Mouse (Mus musculus) left cerebral cortex, adult 8-10 months (tissue): Measurements from ENCODE around the gene Rcan3. TPM values are rescaled to one million over a fixed set of nuclear protein-coding genes. Genes with fewer than 3 reads are reported as not detected.

Source experiments
- DNase-seq, 2 experiments: peaks; one replicate each; pipeline ENCODE4 v3.0.0; 2022; ENCODE audit warnings: low spot score in 2 of 2
- total RNA-seq, 4 experiments: library from RNA; stranded (reverse); gene quantifications; 2 replicates each; pipeline ENCODE4 v1.2.4; 2022

The Rcan3 gene
- total RNA-seq: 10 to 100 TPM; 34.1 to 40.4 (median 36.2) TPM

DNA sequence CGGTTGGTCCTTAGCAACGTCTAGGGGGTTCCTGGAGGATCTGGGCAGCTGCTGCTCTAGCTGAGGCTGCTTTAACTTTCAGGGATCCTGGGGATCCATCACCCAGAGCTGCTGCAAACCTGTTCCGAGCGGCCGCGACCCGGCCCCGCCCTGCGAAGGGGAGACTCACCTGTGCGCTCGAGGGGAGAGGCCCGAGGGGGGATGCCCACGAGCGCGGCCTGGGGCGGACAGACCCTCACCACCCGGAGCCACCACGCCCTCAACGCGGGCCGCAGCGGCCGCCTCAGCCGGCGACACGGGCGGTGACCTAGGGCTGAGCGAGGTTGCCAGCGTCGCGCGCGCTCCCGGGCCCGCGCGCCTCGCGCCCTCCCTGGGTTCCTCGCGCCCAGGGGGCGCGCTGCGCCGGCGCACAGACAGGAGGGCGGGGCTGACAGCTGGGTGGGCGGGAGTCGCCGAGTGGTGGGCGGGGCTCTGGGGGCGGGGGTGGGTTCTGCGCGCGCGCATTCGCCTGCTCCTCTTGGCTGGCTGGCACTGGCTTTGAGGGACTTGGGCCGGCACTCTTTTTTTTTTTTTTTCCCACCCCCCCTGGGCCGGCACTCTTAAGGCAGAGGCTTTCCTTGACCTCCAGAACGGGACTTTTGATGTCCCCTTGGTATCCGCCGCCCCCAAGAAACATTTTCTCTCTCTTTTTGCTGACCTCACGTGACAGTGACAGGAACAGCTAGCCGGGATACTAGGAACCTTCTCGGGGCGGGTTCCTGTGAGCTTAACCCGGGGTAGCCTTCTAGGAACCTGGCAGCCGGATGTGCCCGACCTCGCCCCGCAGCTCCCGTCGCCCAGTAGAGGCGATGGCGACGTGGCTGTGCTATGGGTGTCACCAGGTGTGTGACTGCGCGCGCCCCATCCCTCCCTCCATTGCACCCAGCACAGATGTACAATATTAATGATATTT is at the start of gene Rcan3:
TSS of gene Rcan3 (minus strand) at position 411 of the 952 bp plus-strand sequence.
- DNase-seq: peak; percentile 34 to 39

DNA sequence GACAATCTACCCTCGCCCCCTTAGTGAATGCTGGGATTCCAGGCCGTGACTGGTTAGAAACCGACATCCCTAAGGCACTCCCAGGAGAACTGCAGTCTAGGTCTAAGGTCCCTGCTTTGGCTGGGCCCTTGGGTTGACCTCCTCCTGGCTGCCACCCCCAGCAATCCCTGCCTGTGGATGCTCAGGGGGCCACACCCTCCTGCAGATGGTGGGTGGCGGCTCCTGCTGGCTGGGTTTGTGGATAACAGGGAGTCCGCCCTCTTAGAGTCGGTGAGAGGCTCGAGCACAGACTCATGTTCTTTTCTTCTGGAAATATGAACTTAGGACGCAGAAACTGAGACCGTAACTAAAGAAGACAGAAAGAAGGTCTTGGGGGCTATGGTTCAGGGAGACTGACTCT is 46.7 kb upstream of the Rcan3 start:
- DNase-seq: no peak

DNA sequence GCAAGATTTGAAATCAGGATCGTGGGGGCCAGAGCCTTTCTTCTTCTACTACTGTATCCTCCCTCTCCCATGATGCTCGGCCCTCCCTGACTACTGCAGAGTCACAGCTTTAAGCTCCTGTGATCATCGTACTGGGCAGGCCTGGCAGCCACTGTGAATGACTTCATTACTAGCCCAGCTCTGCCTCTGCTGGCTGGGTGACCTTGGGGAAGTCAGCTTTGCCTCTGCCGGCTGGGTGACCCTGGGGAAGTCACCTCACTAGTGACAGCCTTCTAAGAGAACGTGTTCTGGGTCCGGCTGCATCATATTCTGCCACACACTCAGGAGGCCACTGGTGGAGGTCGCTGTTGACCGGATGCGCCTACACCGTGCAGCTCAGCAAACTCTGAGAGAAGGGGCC is 44.2 kb upstream of the Rcan3 start:
- DNase-seq: no peak

DNA sequence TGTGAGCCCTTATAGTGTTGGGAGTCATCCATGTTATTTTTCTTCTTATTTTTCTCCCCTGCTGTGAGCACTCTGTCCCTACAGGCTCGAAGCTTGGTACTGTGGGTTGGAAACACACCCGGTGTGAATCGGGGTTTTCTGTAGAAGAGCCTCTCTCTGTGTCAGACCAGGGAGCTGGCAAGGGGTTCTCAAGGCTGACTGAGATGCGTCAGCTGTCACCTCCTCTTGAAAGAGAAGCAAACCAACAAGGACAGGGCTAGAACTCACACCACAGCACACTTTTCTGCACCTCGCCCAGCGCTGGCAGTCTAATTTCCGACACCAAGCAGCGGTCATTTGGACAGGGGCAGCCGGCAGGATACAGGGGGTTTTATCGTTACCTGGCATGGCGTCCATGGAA is 29.8 kb upstream of the Rcan3 start:
- DNase-seq: no peak

DNA sequence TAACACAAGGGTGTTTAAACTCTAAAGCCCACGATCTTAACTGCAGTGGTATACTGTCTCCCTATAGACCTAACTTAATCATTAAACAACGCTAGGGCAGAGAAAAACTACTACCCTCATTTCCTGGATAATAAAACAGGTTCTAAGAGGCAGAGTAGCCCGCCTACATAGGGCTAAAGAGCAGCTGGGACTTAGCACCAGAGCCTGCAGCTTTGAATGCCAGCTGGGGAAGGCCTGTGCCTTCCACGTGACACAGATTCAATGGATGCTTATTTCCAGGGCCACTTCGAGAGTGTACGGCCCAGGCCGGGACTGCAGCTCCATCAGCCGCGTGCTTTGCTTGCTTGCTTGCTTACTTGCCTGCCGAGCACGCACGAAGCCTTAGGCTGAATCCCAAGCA is 19.9 kb upstream of the Rcan3 start:
- DNase-seq: no peak

DNA sequence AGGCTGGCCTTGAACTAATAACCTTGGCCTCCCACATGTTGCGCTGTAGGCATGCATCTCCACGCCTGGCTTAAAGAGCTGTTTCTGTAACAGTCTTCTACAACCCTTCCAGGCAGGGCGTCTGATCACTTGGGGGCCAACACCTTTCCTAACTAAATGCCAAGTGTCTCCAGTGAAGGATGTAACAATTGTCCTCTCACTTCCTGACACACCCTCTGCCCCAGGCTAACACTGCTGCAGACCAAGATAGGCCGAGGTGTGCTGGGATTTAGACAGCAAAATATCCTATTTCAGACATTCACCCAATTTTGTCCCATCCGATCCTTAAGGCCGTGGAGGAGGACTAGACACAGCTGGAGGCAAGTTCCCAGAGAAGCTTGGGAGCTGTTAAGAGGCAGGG is 19.5 kb upstream of the Rcan3 start:
- no peak for DNase-seq

DNA sequence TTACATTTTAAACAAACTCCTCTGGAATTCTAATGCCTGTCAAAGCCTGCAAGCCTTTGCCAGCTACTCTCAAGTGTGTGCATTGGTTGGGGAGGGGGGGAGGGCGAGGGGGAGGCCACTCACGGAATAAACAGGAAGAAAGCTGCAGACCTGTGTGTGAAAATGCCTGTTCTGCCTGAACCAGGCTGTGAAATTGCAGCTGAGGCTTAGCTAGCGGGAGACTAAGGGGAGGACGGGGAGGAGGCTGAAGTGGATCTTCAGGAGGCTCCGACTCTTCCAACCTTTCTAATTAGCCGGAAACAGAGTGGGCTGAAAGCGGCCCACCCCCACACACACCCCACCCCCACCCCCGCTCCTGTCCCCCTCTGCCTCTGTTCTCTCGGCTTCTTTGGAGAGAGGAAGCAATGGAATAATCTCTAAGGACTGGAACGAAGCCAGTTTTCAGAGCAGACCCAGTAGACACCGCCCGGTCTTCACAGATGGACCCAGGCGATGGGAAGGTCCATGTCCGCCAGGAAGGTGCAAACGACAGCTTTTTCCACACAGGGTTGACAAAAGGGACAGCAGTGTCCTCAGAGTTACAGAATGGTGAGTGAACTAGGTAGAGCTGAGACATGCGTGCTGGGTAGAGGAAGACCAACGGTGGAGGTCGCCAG is 17.8 kb upstream of the Rcan3 start:
- no peak for DNase-seq

DNA sequence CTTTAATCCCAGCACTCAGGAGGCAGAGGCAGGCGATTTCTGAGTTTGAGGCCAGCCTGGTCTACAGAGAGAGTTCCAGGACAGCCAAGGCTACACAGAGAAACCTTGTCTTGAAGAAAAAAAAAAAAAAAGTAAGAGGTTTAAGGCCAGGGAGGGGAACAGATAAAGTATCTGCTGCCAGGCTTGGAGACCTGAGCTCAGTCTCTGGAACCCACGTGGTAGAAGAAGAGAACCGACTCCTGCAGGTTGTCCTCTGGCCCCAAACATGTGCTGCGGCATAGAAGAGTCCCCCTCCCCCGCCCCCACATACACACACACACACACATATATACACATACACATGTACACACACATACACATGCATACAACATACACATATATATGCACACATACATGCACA is 8.8 kb upstream of the Rcan3 start:
- no peak for DNase-seq

DNA sequence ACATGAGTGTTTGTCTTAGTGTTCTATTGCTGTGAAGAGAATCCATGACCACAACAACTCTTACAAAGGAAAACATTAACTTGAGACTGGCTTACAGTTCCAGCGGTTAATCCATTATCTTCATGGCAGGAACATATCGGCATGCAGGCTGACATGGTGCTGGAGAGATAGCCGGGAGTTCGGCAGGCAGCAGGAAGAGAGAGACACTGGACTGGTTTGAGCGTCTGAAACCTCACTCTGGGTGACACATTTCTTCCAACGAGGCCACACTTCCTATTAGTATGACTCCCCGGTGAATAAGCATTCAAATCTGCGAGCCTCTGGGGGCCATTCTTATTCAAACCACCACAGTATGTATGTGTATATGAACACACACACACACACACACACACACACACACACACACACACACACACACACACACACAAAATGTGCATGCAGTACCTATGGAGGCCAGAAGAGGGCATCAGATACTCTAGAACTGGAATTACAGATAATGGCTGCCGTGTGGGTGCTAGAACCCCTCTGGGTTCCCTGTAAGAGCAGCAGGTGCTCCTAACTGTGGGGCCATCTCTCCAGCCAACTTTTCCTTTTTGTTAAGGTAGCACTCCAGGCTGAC is 6.4 kb upstream of the Rcan3 start:
- DNase-seq: no peak

DNA sequence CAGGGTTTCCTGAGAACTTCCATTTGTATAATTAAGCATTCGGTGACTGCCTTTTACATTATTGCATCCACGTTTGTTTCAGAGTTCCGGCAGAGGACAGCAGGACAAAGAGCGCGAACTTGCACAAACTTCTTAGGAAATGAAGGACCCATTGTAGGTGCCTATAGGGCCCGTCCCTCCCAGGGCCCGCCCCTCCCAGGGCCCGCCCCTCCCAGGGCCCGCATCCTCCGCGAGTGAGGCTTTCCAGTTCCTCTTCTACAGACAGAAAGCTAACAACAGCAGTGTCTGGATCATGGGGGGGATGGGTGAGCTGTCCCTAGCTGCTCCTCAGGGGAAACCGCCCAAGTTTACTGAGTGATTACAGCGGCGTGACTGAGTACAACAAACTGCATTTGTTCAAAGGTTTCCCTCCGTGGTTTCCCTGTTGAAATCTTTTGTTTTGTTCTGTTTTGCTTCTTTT is 5.6 kb upstream of the Rcan3 start:
- DNase-seq: no peak

DNA sequence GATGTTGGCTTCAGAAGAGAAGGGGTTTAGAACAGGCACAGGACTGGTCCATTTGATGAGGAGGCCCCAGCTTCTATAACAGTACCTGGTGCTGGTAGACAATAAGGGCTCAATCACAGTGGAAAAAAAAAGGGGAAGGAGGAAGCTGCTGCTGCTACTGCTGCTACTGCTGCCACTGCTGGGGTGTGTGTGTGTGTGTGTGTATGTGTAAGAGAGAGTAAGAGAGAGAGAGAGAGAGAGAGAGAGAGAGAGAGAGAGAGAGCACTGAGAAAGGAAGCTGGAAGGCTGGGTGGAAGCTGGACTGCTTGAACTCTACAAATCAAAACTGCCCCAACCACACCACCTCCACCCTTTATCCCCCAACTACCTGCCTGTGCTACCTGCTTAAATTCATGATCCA is 4.3 kb upstream of the Rcan3 start:
- DNase-seq: no peak

DNA sequence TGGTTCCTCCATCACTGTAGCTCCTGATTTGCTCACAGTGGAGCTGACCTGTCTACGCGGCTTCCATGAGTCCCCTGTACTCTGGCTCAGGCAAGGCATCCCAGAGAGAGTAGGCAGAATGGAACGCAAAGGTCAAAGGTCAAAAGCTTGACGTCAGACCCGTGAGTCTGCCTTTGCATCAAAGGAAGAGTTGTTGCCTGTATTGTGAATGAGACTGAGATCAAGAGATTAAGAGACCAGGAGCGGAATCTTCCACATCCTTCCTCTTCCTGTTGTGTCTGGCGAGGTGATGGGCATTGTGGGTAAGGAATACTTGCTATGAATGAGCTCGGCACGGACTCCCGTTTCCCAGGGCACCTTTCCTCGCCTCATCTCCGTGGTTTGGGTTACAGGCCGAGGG is 2.6 kb upstream of the Rcan3 start:
- DNase-seq: no peak

DNA sequence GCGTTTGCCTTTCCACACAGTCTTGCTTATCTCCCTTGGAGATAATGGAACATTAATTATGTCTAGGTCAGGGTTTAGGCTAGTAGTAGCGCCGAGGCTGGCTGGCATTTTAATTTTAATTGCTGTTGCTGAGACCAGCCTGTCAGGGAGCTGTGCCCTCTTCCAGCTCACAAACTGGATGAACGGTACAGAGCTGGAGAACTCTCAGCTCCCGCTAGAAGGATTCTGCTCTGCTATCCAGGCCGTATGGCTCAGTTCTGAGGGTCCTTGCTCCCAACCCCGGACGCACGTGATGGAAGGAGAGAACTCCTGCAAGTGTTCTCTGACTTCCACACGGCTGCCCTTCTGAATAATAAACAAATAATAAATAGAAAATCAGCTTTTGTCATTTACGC is 739 bp upstream of the Rcan3 start:
- DNase-seq: no peak

DNA sequence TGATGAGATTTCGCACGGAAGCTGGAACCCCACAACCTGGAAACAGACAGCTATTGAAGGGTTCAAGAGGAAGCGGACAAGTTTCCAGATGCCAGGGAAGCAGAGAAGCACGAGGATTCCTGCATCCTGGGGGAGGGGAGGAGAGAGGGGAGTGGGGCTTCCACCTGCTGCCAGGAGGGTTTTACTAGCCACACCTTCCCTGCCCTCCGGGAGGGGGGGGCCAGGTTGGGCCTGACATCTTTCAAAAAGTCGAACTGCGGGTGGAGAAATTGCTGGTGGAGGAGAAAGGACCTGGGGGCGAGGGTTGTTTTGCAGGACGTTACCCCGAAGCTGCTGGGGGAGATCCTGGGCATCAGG is 589 bp downstream of the Rcan3 start:
- no peak for DNase-seq

DNA sequence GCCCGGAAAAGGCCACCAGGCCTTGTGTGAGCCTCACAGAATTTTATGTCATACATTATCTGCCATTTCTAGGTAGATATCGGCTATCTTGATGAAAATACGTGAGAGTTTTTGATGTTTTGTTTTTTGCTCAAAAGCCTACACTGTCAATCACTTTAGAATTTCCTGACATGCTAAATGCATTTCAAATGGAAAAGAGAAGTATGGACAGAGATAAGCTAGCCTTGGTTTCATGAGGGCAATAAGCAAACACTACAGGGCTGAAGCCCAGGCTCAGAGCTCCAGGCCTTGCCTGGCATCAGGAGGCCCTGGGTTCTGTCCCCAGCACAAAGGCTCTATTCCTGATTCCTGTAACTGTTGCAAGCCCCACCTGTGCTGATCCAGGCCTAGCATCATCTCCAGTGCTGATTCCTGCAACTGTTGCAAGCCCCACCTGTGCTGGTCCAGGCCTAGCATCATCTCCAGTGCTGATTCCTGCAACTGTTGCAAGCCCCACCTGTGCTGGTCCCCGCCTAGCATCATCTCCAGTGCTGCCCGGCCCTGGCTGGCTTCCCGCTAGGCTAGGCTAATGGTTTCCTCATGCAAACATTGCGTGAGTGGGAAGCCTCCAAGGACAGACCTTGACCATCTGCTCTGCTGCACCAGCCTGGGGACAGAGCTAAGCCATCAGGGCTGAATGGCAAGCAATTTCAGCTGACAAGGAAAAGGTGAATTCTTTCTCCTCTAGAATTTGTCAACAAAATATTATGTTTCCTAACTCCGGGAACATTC is 3.5 kb downstream of the Rcan3 start:
- DNase-seq: no peak

DNA sequence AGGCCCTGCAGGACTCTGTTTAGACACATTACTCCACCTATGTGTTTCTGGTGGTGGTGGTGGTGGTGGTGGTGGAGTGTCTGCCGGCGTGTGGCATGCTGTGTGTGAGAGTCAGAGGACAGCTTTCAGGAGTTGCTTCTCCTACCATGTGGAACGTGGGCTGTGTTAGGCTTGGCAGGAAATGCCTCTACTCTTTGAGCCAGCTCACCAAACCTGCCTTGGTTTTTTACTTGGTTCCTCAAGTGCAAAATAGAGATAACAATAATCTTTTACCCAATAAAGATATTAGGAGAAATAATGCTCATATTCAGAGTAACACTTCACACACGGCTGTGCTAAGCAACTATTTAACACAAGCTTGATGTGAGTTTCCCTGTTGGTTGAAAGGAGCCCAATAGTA is 4.3 kb downstream of the Rcan3 start:
- no peak for DNase-seq

DNA sequence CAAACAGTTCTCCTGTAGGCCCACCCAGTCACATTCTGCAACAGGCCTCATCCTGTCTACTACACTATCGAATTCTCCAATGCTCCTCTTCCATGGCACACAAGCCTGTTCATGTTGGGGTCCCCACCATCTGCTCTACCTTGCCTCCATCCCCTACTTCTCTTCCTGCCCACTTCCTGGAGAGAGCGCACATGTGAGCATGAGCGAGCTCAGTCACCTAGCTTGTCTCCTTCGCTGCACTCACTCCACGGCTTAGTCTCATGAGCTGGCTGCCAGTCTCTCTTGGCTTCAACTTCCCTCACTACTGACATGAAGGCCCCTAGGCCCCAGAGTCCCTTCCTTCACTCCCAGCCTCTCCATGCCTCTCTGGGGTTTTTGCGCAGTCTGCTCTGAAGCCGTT is 7.1 kb downstream of the Rcan3 start:
- DNase-seq: no peak

DNA sequence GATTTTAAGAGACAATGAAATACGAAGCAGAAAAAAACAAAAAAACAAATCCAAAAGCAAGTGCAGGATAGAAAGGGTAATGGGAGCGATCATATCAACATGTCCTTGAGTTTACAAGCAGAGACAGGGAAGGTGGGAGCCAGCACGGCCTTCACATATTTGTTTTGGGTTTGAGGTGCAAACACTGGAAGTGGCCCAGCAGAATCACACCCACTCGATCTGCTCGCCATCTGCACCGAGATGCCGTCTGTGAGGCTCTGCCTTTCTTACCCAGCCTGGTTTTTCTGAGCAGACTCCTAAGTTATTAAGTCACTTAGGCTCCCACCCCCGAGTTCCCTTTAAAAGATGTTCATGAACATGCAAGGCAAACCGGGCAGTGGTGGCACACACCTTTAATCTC is 8.0 kb downstream of the Rcan3 start:
- peak; percentile 37 to 78 for DNase-seq

DNA sequence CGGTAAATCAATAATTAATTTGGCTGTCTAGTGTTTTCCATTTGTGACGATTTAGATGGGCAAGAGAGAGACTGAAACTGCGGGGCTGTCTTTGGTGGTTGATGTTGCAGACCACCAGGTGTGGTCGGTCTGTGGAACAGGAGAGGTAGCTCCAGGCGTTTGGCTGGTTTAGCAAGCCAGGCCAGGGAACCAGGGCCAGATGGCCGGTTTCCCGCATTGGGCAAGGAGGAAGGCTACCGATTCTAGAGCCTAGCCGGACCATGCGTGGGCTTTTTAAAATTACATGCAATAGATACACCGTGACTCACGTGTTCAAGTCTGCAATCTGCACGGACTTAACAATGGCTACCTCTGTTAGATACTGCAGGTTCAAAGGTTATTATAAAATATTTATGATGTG is 12.7 kb downstream of the Rcan3 start:
- DNase-seq: no peak

DNA sequence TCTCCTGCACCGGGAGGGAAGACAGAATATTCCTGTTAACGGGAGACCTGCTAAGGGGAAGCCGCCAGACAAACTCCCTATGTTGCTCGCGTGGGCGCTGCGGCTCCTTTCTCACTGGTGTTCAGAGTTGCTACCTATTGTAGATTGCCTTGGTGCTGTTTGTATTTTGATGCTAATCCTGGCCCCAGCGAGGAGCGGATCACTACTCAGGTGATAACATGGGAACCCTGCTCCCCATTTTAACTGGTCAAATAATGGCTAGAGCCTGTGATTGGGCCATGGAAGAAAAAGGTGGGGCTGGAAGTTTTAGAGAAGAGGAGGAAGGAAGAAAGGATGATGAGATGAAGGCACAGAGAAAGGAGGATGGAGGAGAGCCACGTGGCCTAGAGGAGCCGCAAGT is 13.2 kb downstream of the Rcan3 start:
- no peak for DNase-seq

DNA sequence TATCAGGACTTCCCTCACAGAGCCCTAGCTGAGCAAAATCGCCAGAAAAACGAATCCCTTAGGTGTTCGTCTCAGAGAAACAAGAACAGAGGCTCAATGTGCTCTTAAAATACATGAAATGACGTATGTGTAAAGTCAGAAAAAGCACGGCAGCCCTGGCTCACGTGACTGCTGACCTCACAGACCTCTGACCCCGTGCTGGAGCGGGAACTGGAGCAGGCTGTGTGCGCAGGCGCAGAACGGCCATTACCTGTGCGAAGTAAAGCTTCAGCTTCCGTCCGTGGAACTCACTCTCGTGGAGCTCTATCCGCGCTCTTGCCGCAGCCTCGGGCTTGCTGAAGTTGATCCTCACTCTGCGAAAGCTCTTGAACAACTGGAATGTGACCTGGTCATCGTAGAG is 13.7 kb downstream of the Rcan3 start:
- no peak for DNase-seq

DNA sequence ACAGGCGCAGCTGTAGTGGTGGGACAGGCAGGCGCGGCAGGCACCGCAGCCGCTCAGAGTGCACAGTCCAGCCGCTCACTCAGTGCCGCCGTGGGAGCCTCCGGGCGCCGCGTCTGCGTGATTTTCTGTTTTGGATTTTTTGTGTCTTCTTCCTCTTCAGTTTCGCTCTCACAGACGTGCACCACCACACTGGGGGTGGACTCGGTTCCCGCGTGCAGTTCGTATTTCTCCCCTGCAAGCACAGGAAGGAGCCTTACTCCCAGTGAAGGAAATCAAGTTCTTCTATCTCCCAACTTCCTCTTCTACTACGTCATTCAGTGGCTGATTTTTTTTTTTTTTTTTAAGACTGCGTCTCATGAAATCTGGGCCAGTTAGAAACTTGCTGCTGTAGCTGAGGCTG is 17.3 kb downstream of the Rcan3 start:
- no peak for DNase-seq
